Mouse (Mus musculus) Patski (cell line): ENCODE measurements around the gene Dab1. TPM values are rescaled to one million over a fixed set of nuclear protein-coding genes. Genes with fewer than 3 reads are reported as not detected.

Source experiments
- ATAC-seq: fragments of 100-300 bp; one replicate; pipeline ENCODE4 v1.8.0; 2021
- CTCF ChIA-PET: fragments of 350-600 bp; sonication (Branson Sonifier 250); formaldehyde crosslinking; loops from one replicate; lab custom pipeline; 2022; ENCODE audit warnings: inconsistent platforms; lab: Charles Lee
- POLR2A ChIA-PET: fragments of 350-600 bp; sonication (Branson Sonifier 250); formaldehyde crosslinking; loops from one replicate; lab custom pipeline; 2022; ENCODE audit warnings: antibody characterized with exemption, inconsistent platforms; lab: Charles Lee
- DNase-seq: peaks from one replicate; pipeline ENCODE4 v3.0.0-alpha.2; 2011; ENCODE audit warnings: low read depth, low spot score
- H3K27me3 ChIP-seq: fragments of 371-371 bp; one replicate; pipeline ENCODE4 v1.5.1; 2021
- CTCF ChIP-seq: fragments of 100-300 bp; IDR thresholded peaks from one replicate; pipeline ENCODE4 v1.5.1; 2021
- in situ Hi-C: fragments of 300-500 bp; cut with MboI; formaldehyde crosslinking; loops from 3 replicates; pipeline ENCODE4 v1.11.1; 2018; ENCODE audit warnings: low pct_unique_long_range_greater_than_20kb, mixed read lengths
- polyA plus RNA-seq: library from polyadenylated mRNA; unstranded; gene quantifications from one replicate; pipeline ENCODE4 v1.2.3, GENCODE M21; 2021

Gene Dab1
- polyA plus RNA-seq, 1 experiment from 2014 or later: 0.08 TPM

DNA sequence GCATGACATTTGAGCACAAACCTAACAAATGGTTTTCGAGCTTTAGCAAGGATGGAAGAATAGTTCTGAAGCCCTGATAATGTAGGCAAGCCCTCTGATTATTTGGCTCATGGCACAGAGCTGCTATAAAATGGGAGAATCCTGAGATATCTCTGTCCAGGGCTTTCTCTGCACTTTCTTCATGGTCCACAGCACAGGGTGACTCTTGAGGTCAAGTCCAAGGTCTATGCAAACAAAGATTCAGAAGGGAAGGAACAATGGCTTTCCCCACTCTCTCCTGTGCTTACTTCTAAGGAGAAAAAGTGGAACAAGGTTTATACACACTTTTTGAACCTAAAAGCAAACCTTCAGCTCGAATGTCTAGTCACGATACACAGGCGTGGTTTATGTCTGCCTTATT lies 1061.3 kb downstream of the Dab1 start:
- in situ Hi-C loops: no loop called here
- CTCF ChIA-PET: no interaction called here
- DNase-seq (no peak), ATAC-seq (no peak)
- TF ChIP-seq CTCF: no peak
- H3K27me3 ChIP-seq: peaks cover 2% of the 10 kb centered on the region
- POLR2A ChIA-PET: no interaction called here

DNA sequence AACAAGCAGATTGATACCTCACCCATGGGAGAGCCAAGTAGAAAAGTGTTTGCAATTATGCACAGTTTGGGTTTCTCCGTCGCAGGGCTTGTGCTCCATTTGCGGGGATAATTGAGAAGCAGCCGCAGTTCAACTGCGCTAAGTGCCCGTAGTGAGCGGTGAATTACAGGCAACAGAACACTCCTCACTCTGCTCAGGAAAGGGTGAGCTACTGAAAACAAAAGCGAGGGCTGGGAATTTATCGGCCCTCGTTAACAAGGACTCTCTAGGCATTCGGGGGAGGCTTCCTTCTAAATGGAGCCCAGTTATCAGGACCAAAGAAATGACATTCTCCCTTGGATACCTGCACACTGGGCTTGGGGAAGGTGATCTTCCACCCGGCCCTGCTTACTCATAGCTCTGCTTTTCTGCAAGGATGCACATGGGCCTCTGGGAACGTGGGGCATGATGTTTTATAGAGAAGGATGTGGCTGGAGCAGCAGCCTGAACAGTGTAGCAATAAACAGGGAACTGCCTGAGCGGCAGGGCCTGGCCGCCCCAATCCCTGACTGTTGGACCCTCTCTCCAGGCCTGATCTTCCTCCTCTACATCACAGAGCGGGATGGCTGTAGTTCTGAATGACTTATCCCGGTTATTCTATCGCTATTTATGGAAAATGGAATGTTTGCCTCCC lies 1067.1 kb downstream of the Dab1 start:
- no peak for TF ChIP-seq CTCF
- ATAC-seq (no peak), DNase-seq (no peak)
- ChIA-PET CTCF (no interaction called here), POLR2A (no interaction called here)
- no peaks in the 10 kb centered on the region for H3K27me3 ChIP-seq
- in situ Hi-C loops: no loop called here

DNA sequence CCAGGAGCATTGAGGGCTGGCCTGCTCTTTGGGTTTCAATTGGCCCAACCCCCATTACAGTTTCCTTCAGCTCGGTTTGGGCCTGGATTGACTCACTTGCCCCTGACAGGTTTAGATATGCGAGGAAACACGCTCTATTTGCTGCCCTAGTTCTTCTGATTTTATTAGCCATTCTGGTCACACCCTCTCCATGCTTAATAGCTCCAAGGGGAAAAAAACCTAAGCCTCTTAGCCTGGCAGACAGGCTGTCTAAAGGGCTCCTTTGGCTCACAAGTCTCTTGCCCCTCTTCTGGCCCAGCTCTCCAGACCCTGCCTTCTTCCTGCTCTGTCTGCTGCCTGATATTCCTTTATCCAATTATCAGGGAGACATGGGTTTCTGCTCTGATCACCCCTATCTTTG lies 1069.9 kb downstream of the Dab1 start:
- no peak for ATAC-seq
- in situ Hi-C loops: no loop called here
- CTCF ChIA-PET: no interaction called here

DNA sequence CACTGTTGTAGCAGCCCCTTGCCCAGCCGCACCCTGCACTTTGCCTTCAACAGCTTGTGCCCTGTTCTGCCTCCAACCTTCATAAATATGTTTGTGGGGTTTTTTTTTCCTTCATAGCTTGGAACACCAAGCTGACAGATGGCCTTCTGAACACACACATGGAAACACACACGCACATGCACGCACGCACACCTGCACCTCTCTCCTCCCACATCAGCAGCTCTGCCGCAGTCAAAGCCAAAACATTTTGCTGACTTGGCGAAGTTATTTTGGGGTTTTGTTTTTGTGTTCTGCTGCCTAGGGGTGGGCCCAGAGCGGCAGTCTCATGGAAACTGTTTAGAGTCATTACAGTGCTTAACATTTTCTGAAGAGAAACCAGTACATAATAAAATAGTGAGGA lies 1071.9 kb downstream of the Dab1 start:
- no peak for DNase-seq
- no peak for ATAC-seq
- ChIA-PET POLR2A (no interaction called here), CTCF (no interaction called here)
- H3K27me3 ChIP-seq: no peaks in the 10 kb centered on the region
- TF ChIP-seq CTCF: no peak
- in situ Hi-C loops: no loop called here

More for the DNA sequence above, 1069.9 kb downstream of the Dab1 start:
- POLR2A ChIA-PET: no interaction called here
- no peak for DNase-seq
- H3K27me3 ChIP-seq: no peaks in the 10 kb centered on the region
- TF ChIP-seq CTCF: no peak

DNA sequence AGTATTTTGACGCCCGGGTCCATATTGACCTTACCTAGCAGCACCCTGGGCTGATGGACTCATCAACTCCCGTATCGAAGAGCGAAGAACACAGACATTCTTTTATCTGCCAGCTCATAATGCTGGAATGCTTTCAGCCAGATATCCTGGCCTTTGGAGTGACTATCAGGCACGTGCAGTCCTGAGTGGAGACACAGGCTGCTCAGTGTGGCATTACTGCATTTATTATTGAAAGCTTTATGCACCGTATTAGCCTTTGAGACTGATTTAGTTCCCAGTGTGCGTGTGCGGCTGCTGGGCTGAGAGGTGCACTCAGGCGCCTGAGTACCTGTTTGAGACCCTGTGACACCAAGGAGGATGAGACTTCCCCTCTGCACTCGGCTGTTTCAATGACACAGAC lies 1075.0 kb downstream of the Dab1 start:
- H3K27me3 ChIP-seq: no peaks in the 10 kb centered on the region
- in situ Hi-C loops: no loop called here
- POLR2A ChIA-PET: no interaction called here
- CTCF ChIA-PET: no interaction called here
- ATAC-seq (no peak), DNase-seq (no peak)
- TF ChIP-seq CTCF: no peak

DNA sequence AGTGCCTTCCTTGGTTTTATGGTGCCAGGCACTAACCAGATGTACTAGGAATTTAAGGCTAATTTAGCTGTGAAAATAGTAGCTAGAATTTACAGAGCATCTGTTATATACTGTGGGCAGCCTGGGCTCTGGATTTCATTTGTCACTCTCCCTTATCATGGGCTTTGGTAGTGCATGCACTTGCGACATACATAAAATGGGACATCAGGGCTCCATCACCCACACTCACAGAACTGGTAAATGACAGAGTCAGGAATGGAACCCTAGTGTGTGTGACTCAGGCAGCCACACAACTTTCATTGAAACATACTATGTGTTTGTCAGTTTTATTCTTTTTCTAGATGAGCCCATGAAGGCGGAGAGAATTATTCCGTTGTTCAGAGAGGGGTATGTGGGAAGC lies 1077.4 kb downstream of the Dab1 start:
- ChIA-PET CTCF (no interaction called here), POLR2A (no interaction called here)
- in situ Hi-C loops: no loop called here
- no peak for ATAC-seq
- TF ChIP-seq CTCF: no peak
- no peak for DNase-seq
- H3K27me3 ChIP-seq: no peaks in the 10 kb centered on the region

DNA sequence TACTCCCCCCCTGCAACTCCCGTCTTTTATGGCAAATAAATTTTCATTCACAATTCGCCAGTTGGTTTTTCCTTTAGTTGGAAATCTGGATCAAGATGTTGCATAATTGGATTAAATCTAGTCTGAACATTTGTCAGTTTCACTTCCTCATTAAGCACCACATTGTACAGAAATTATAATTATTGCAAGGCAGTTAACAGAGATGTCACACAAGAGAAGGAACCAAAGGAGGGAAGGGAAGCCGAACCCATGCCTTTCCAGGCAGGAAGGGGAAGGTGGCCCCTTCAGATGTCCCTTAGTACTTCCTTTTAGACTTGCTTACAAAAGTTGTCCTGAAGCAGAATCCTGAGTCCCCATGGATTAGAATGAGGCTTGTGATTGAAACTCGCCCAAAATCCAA lies 1078.5 kb downstream of the Dab1 start:
- H3K27me3 ChIP-seq: no peaks in the 10 kb centered on the region
- no peak for TF ChIP-seq CTCF
- in situ Hi-C loops: no loop called here
- ChIA-PET POLR2A (no interaction called here), CTCF (no interaction called here)
- ATAC-seq (no peak), DNase-seq (no peak)

DNA sequence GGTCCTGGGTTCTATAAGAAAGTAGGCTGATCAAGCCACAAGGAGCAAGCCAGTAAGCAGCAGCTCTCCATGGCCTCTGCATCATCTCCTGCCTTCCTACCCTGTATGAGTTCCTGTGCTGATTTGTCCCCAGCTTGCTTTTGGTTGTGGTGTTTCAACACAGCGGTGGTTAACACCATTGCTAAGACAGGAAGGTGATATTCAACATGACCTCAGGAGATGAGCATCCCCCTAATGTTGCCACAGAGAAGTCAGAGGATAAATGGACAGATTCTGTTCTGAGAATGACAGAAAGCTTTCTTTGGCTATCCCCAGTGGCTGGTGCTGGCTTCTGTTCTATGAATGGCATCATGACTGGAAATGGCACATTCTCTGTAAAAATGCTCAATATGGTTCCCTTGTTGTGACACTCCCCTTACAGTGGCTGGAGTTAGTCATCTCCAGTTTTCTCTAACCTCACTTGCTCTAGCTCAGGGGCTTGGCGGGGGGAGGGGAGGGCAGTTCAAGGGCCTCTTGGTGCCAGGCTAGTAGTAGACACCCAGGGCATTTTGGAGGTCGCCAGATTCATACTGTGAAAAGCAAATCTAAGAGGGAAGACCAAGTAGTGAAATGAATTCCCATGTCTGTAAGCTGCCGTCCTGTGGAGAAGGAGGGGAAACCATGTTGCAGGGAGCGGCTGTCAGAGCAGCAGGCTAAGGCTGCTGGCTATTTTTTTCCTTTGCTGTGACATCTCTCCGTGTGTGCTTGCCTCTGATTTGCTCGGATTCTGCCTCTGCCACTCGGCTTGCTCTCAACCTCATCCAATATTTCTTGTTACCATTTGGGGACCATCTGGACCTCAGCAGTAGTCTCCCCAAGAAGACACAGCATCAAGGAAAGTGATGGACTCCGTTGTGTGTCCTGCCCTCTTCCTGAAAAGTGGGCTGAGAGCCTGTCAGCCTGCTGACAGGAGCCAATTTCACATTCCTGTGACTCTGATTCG lies 1086.8 kb downstream of the Dab1 start:
- in situ Hi-C loops: no loop called here
- no peak for TF ChIP-seq CTCF
- H3K27me3 ChIP-seq: no peaks in the 10 kb centered on the region
- no peak for ATAC-seq
- DNase-seq: no peak
- CTCF ChIA-PET: no interaction called here
- POLR2A ChIA-PET: no interaction called here

DNA sequence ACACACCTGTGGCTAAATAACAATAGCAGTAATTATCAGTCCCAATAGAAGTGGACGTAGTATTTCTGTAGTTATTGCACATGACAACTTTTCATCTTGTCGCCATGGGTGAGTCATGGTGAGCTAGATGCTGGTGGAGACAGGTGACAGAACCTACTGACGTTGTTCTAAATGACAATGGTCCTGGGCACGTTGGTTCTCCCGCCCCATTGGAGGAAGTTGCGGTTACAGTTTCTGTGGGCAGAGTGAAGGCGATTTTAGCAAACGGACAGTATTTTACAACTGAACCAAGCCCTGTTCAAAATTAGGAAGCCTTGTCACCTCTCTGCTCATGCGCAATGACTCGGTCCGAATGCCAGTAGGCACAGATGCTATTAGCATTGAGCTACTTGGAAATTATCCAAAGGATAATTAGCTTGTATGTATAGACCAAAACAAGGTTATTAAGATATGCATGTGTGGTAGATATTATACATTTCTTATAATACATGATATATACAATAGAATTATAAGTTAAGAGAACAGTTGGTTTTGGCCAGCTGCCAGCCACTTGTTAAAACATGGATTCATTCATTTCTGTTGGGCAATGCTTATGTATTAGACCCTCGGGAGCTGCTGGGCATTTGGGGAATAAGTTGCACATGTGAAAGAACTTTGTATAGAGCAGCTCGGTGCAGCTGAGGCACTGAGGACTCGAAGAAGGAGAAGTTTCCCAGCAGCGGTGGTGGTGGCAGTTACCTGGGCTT lies 1093.4 kb downstream of the Dab1 start:
- no peak for ATAC-seq
- no peaks in the 10 kb centered on the region for H3K27me3 ChIP-seq
- CTCF ChIA-PET: no interaction called here
- TF ChIP-seq CTCF: no peak
- POLR2A ChIA-PET: interaction anchor here (0.6 kb wide), 1 partner anchor 201 kb away, joined by 4 read pairs; no protein-coding TSS in a partner anchor
- DNase-seq: no peak
- in situ Hi-C loops: no loop called here

DNA sequence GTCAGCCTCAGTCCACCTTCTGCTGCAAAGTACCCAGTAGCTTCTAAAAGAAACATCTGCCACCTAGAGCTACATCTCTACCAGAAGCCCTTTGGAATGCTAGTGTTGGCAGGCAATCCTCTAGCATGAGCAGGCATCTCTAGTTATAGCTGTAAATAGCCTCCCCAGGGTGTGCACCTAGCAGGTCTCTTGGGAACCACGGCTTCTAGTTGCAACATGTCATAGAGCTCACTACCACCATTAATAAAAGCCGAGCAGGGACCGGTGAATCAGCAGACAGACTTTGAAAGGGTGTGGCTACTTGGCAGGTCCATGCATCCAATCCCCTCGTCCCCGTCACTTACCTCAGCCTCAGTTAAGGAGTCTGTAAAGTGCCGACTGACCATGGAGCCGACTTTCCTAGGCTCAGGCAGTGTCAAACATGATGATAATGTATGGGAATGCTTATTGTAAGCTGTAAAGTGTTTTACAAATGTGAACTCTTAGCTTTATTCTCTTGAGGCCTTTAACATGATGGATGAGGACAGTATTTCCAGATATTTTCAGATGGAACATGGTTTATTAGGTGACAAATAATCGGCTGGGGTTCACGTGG lies 1095.9 kb downstream of the Dab1 start:
- CTCF ChIA-PET: no interaction called here
- no peaks in the 10 kb centered on the region for H3K27me3 ChIP-seq
- ATAC-seq (no peak), DNase-seq (no peak)
- POLR2A ChIA-PET: no interaction called here
- in situ Hi-C loops: no loop called here
- TF ChIP-seq CTCF: no peak
